Mouse (Mus musculus) T-cell, adult 2 months (primary cell): ENCODE measurements around the gene Farp1.
A peak's percentile ranks its signal among the peaks of the same experiment; 100 is the strongest.
"Not testable (repeated sequence)": the region's sequence is repeated elsewhere in the genome, so short reads cannot be mapped to it uniquely, and the experiment has no call there.

Experiments
- DNase-seq: peaks from one replicate; pipeline ENCODE4 v3.0.0; 2022; ENCODE audit warnings: low spot score

Gene Farp1

DNA sequence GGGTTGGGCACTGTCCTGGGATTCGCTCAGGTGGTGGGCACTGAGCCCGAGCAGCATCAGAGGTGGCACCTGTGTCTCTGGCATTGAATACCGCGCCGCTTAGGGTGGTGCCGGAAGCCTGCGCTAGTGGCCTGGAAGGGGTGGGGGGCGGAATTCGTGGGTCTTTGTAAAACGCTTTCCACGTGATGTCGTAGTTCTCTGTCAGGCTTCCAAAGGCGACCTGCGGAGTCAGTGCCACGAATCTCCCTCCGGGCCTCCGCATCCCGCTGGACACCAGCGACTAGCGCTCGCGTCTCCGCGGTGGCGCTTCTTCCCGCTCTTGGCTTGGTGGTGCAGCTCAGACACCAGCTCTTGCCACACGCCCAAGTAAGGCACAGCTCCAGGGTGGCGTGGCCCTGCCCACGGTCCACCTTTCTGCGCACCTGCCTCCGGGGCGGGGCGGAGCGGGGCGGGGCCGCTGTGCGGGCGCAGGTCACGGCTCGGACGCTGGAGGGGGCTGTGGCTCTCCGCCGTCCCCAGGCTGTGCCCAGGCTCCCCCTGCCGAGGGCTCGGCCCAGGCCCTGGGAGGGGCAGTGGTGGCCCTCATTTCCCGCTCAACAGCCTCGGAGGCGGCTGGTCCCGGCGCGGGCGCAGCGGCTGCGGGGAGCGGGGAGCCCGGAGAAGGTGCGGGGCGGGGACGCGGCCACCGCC, at the start of gene Farp1:
Gene Farp1, plus strand, starts transcription at position 228 of the 690 bp plus-strand sequence.
- peak; percentile 62 for DNase-seq

DNA sequence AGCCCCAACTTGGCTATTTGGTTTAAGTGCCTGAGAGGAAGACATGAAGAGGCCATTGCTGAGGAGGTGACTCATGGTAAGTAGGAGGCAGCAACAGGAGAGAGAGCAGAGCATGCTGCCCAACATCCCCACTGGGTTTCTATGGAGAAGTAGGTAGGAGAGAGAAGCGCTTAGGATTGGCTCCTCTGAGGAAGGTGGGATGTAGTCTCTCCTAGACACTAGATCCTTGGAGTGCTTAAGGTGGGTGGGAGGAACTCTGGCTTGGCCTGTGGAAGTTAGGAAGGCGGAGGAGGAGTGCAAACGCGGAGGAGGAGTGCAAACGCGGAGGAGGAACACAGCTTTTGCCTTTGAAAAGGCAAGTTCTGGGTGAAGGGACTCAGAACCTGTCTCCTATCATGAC, 45.9 kb upstream of the Farp1 start:
- no peak for DNase-seq

DNA sequence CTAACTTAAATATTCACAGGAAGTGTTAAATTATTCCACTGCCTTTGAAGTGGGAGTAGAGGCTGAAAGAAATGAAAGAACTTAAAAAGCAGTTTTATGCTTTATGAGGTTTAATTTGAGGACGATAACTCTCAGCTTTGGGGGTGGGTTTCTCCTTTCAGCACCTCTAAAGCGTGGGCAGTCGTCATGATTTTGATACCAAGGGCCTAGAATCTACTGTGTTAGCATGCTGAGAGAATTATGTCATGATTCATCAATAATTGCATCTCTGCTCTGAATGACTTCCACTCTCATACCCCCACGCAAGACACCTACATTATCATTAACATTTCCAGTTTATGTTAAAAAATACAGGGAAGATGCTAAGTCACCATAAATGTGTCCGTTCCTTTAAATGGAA, 37.3 kb upstream of the Farp1 start:
- DNase-seq: no peak

DNA sequence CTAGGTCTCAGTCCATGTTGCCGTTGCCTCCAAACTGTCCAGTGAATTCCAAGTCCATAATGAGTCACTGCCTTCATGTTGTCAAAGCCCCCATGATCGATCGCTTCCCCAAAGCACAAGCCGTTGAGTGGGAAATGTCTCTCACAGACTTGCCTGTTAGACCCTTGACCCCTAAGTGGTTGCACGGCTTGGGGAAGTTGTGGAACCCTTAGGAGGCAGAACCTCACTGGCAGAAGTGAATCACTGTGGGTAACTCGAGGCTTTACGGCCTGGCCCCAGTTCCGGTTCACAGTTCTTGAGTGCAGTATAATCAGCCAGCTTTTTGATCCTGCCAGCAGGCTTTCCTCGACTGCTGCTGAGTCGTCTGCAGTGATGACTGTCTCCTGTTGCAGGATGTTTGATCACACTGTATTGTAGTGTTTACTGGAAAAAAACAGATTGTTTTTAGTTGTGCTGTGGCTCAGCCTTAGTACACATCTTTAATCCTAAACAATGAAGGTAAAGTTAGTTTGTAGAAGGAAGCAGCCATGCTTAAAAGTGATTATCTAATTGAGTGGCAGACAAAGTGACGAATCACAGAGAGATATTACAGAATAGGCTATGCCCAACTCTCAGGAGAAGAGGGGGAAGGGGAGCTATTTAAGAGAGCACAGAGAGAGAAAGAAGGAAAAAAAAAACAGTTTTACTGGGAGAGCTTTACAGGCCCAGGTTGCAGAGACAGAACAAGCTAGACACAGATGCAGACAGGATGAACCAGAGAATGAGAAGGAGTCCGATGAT, 34.2 kb upstream of the Farp1 start:
- no peak for DNase-seq

DNA sequence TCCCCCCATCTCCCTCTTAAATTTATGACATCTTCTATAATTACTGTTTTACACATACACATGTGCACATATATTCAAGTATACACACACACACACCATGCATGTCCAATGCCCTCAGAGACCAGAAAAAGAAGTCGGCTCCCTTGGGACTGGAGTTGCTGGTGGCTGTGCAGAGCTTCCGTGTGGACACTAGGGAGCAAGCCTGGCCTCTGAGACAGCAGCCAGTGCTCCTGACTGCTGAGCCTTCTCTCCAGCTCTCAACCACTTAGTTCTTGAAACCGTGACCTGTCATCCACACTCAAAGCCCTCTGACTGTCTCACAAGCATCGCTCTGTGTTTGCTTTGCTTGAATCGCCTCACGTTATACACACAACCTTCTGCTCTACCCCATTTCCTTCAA, 29.4 kb upstream of the Farp1 start:
- no peak for DNase-seq

DNA sequence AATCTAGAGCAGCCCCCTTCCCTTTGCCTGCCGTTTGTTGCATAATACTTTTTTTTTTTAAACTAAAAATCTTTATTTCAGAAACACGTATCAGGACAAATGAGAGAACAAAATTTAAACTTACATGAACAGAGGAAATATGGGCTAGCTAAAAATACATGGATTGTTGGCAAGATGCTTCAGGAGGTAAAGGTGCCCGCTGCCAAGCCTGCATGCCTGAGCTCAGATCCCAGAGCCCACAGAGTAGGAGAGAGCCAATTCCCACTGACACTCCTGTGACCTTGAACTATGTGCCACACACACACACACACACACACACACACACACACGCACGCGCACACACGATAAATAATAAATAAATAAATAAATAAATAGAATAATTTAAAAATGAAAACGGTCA, 29.0 kb upstream of the Farp1 start:
- no peak for DNase-seq

DNA sequence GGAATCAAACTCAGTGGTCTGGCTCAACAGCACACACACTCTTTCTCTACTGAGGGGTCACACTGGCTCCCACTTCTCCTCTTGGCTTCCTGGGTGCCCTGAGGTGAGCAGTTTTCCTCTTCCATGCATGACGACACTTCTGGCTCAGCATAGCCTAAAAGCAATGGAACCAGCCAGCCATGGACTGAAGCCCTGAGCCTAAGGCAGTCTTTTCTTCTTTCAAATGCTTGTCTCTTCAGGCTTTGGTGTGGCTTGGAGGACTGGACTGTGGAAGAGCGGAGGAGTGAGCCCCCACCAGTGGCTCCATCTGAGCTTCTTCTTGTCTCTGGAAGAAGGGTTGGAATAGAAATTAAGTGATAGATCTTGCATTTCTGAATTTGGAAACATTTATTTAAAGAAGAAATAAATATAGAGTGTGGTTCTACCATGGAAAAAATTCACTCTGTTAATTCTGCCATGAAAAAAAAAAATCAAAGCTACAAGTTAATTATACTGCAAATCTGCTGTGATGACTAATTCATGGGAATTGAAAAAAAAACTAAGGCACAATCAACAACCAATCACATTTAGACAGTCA, 19.8 kb upstream of the Farp1 start:
- no peak for DNase-seq

DNA sequence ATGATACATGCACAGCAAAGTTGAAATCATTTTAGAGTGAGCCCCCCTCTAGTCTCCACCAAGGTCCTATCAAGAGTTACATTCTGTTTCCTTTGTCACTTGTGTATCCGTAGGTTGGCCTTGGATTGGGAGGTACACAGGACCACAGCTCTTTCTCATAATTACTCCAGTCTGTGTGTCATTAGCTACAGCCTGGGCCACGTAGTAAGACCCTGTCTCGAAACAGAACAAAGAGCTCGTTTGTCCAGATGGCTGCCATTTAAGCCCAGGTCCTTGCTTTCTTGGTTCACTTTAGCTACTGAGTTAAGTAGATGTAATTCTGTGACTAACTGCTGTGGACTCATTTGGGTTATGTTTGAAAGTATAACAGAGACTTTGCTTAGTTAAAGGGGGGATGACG, 12.6 kb upstream of the Farp1 start:
- no peak for DNase-seq

DNA sequence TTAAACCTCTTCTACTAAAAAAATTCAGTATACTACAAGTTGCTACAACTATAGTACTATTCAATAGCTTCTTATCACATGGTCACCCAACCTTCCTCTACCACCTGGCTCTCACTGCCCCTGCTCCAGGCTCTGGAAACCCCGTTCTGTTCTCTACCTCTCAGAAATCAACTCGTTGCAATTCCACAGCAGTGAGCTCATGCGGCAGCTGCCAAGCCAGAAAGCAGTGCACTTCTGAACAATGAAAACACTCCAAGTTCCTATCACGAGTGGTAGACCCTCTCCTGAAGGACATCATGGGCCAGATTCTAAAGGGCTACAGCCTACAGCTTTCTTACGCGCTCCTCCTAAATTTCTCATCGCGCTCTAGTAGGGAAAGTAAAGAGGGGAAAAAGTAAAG, 9.6 kb upstream of the Farp1 start:
- no peak for DNase-seq

DNA sequence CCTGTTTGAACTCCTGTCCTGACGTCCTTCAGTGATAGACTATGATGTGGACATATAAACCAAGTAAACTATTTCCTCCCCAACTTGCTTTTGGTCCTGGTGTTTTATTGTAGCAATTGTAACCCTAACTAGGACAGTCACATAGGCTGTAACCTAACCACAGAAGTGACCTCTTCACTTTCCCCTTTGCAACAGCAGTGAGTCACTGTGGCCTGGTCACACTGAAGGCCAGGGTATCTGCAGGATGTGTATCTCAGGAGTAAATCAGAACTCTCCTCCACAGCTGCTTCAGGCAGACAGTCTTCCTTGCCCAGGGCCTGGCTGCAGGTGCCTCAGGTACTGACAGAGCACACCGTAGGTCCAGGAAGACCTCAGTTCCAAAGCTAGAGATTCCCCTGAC, 3.6 kb upstream of the Farp1 start:
- DNase-seq: no peak

DNA sequence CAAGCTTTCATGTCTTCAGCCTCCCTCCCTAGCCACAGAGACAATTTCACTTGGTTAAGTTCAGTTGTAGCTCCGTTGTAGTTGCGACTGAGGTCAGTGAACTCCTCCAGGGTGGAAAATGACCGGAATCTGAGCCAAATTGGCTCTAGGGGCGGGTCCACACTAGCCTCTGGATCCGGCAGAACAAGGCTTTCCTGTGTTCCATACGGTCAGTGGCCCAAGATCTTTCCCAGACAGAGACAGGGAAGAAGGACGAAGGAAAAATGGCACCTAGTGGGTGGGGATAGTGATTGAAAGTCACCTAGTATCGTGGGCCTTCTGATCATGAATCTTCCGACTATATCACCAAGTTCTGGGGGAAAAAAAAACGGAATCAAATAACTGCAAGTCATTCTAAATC, 475 bp upstream of the Farp1 start:
- DNase-seq: no peak

DNA sequence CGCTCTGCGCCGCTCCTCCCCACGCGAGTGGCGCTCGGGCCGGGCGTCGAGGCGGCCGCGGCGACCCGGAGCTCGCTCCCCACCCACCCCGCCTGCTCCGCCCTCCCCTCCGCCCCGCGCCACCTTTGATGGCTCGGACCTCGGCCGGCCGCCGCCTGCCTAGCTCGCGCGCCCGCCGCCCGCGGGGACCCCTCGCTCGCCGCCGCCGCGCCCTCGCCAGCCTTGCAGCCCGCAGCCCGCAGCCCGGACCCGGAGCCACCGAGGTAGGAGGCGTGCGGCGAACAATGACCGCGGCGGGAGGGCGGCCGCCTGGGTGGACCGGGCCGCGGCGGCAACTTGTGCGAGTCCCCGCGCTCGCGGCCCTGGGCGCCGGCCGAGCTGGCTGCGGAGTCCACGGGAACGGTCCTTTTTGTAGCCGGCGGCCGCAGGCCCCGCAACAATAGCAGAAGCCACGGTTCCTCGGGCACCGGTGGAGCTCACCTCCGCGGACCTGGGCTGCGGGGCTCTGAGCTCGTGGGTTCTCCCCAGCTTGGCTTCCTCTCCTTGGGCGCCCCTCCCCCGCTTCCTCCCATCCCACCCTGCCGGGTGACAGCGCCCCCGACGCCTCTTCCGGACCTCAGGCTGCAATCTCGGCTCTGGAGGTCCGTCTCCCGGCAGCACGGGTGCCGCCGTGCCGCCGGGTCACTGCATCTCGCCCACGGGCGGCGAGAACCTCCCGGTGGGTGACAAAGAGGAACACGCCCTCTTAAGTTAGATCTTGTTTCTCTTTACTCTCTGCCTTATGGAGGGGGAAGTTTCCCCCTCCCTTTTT, 868 bp downstream of the Farp1 start:
- DNase-seq: peak; percentile 39

DNA sequence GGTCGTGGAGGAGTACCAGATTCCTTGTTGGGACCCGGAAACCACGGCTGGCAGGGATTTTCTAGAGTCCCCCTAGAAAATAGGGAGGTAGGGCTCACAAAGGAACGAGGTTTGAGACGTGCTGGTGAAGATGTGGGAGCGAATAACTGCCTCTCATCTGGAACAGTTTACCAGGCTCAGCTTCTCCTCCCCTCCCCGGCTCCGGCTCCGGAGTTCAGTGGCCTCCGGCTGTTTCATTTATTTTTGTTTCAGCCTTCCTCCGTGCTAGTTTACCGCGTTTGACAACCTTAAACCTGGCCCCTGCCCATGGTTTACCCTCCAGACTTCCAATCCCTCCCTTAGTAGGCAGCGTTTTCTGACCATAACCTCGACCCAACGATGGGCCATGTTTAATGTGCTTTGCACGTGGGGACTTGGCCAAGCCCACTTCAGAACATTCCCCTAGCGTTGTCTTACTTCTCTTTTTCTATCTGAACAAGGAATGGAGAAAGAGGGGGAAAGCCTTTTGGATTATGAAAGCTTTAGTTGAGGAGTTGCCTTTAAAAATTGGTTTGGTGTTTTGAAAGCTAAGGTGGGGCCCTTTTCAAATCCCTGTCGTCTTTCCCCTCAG, 1.7 kb downstream of the Farp1 start:
- DNase-seq: no peak

DNA sequence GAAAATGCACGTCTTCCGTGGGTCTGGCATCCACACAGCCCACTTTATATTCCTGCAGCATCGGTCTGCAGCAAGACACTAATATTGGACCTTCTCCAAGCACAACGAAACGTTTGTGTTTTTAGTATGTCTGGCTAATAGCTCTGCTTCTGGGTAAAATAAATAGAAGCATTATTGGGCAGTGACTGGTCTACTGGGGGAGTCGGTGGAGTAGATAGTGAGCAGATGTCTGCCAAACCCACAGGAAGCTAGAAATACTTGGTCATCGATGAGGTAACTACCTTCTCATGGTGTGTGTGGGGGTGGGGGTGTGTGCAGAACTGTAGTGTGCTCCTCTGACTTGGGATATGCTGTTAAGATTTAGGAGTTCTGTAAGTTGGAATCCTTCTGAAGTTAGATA, 2.3 kb downstream of the Farp1 start:
- no peak for DNase-seq

DNA sequence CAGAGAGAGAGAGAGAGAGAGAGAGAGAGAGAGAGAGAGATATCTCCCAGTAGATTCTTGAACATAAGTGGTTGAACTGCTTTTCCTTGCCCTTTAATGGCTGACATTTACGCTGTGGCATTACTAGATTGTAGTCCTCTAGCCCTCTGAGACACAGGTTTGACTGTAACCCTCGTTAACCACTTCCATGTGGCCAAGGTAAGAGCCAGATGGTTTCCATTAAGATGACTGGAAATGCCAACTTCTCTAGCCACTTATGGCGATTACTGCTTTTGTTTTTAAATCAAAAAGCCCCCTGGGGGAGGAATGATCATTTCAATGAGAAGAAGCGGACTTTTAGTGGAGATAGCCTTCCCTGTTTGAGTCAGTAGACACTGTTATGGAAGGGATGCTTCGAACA, 3.7 kb downstream of the Farp1 start:
- no peak for DNase-seq

DNA sequence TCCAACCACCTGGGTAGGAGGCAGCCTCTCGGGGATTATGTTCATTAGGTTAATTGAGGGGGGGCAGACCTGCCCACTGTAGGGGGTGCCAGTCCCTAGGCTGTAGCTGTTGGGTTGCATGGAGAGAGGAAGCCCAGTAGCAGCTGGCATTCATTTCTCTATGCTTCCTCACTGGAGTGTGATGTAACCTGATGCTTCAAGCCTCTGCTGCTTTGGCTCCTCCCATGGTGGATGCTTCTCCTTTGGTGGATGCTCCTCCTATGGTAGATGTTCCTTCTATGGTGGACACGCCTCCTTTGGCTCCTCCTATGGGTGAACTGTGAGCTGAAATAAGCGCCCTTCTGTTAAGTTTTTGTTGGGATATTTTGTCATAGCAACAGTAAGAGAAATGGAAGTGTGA, 9.1 kb downstream of the Farp1 start:
- no peak for DNase-seq

DNA sequence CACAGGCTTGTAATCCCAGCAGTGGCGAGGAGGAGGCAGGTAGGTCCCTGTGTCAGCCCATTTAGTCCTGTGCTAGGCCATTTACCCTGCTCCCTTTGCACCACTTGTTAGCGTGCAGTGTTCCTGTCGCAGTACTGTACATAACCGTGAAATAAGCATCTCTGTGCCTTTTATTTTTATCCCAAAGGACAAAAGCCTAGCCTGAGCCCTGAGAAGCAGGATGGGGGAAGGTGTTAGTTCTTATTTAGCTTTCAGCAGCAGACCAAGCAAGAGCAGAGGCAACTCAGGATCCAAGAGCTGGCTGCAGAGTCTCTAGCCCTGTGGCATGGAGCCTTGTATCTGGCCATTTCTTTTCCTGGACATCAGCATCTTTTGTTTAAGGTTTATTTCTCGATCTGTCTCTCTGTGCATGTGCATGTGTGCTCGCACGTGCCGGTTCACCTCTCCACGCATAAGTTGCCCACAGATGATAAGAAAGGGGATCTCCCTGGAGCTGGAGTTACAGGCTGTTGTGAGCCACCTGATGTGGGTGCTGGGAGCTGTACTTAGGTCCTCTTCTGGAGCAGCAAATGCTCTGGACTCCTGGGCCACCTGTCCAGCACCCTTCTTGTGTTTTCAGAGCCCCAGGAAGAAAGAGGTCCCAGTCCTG, 11.4 kb downstream of the Farp1 start:
- no peak for DNase-seq

DNA sequence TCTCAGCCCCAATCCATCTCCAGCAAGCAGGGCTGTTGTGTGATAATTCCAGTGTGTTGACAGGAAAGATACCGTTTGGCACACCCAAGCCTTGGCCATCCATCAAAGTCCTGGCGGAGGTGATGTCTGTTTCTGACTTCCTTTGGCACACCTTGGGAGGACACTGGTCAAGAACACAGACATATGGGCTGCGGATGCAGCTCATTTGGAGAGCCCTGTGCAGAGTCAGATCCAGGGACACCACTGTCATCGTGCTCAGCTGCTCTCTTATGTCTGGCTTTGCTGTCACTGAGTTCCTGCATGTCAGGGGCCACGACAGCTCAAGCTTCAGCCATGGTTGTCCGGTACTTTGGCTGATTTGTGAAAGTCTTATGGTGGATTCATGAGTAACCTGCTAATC, 12.8 kb downstream of the Farp1 start:
- no peak for DNase-seq

DNA sequence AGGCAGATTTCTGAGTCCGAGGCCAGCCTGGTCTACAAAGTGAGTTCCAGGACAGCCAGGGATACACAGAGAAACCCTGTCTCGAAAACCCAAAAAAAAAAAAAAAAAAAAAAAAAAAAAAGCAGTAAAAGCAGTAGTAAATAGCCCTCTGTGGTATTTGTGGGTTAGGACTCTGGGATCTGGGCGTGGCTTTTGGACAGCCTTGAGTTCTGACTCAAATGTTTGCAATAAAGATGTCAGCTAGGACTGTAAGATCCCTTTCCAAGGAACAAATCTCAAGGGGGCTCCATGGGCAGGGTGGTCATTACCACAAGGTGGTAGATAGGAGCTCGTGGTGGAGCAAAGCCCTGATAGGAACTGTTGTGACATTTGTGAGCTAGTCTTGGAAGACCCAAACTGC, 16.0 kb downstream of the Farp1 start:
- DNase-seq: not testable (repeated sequence)

DNA sequence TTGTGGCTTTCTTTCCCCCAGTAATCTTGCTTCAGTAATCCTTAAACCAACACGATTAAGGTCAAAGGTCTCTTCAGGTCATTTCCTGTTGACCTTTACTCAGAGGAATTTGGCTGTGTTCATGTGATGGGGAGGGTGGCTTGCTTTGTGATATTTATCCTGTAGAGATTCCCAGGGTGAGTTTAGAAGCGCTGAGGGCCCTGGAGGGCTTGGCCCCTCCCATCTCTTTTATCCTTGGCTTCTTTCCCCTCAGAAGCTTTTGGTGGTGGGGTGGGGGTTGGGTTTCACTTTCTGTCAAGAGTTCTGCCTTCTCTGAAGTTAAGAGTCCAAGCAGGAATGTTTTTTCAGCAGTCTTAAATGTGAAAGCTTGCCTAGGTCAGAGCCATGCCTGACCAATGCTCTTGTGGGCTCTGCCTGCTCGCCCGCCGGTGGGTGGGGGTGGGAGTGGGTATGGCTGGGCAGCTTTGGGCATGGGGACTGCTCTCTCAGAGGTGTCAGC, 18.1 kb downstream of the Farp1 start:
- DNase-seq: peak; percentile 16

DNA sequence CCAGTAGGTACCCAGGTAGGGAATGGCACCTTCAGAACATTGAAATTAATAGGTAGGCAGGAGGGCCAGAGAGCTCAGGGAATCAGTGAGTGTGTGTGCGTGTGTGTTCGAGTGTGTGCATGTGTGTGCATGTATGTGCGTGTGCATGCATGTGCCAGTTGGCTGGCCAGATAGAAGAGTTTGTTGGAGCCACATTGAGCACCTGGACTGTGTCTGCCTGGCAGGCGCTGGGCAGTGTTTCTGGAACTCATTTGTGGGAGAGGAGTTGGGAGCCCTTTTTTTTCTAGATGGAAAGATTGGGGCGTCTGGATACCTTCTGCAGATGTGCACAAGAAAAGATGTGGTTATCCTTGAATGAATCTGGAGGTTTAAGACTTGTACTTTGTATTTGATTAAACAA, 19.1 kb downstream of the Farp1 start:
- DNase-seq: no peak

DNA sequence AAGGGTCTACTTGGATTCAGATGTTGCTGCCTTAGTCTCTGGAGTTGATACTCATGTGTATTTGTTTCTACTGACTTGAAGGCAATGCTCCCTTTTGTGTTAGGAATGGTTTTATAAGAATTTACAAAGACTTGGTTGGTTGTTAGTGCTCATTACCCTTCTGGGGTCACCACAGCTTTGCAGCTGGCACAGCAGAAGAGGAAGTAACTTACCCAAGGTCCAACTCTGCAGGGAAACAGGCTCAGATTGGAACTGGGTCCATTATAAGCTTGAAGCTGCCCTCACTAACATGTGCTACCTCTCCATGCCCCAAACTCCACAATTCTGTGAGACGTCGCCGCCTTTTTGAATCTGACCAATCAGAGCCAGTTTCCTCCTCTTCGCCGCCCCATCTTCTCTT, 22.8 kb downstream of the Farp1 start:
- DNase-seq: no peak
